Mouse (Mus musculus): ENCODE results near the gene Tmem131. TPM values are rescaled to one million over a fixed set of nuclear protein-coding genes. Genes with fewer than 3 reads are reported as not detected.
"Not testable (repeated sequence)": the region's sequence is repeated elsewhere in the genome, so short reads cannot be mapped to it uniquely, and the experiment has no call there.

Tmem131 gene
- polyA plus RNA-seq, 1 experiment: 46.6 TPM

DNA sequence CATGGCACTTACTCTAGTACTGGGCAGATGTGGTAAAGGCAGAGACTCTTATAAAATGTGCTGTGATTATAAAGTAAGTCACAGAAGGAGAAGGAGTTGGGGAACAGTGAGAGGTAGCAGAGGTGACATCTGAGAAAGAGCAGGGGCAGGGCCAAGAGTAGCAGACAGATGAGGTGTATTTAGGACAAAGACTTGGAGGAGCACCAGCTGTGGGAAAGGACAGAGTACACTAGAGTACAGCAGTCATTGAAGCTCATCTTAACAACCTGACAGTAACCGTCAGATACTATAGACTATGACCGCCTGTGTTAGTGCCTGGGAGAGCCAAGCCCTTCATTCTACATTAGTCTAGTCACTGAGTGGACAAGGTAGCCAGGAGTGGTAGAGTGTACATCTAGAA, 102.5 kb downstream of the Tmem131 start:
- 89% methylated on average over 2 of the region's 2 CpGs for WGBS
- TF ChIP-seq POLR2A (IDR thresholded peaks at IDR 0.05; ENCODE audit: borderline replicate concordance, control insufficient read depth, low read depth, low read length): no peak
- TF ChIP-seq CTCF (IDR thresholded peaks at IDR 0.05; ENCODE audit: control insufficient read depth, insufficient read depth, low read length): no peak
- Histone ChIP-seq H3K4me1 (ENCODE audit: control insufficient read depth, insufficient read depth, low read length) (peaks cover 1% of the 10 kb centered on the region; the same call in 1 of the 2 replicates), H3K27ac (ENCODE audit: control insufficient read depth, insufficient read depth, low read depth, low read length, poor library complexity) (no peak overlapping the region), H3K4me3 (replicated peaks; ENCODE audit: control insufficient read depth, low read depth, low read length) (no peak overlapping the region)

DNA sequence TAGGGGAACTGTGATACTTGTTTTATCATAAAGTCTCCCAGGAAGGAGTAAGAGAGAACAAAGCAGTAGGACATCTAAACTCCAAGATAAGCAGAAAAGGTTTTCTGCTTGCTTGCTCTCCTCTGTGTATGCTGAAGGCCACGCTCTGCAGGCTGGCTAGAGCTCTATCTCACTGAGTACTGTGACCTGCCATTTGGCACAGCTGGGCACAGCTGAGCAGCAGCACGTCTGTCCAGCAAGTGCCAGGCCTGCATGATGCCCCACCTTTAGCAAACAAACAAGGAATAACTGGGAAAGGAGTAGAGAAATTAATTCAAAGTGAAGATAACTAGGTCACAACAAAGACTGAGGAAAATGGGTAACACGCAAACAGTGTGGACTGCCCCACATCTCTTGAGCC, 103.6 kb downstream of the Tmem131 start:
- no peak overlapping the region for H3K27ac ChIP-seq (ENCODE audit: control insufficient read depth, insufficient read depth, low read depth, low read length, poor library complexity)
- H3K4me1 ChIP-seq (ENCODE audit: control insufficient read depth, insufficient read depth, low read length): peaks cover 3% of the 10 kb centered on the region; the same call in 1 of the 2 replicates
- WGBS: 71% methylated on average over 3 of the region's 3 CpGs
- TF ChIP-seq CTCF (IDR thresholded peaks at IDR 0.05; ENCODE audit: control insufficient read depth, insufficient read depth, low read length): no peak
- no peak for TF ChIP-seq POLR2A (IDR thresholded peaks at IDR 0.05; ENCODE audit: borderline replicate concordance, control insufficient read depth, low read depth, low read length)
- H3K4me3 ChIP-seq (replicated peaks; ENCODE audit: control insufficient read depth, low read depth, low read length): no peak overlapping the region

- WGBS: 45% methylated on average over 12 of the region's 12 CpGs
Observed at GRCm38 (mm10) chr1:36836274-36836954, 107.1 kb downstream of the Tmem131 start.

DNA sequence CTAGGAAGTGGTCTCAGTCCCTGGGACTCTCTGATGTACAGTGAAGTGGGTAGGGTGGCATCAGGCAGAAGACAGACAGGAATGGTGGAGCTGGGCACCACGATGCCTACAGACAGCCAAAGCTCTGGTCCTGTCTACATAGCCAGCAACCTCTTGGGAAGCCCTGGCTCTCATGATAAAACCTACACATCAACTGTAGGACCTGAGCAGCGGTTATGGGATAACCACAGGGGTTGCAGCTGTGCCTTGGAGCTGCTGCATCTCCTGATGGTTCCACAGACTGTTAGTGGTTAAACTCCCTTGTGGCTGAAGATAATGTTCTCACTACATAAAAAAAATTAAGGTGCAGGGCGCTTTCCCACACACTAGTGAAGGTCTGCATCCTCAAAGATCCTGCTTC, 107.9 kb downstream of the Tmem131 start:
- Histone ChIP-seq H3K4me3 (replicated peaks; ENCODE audit: control insufficient read depth, low read depth, low read length) (no peak overlapping the region), H3K27ac (ENCODE audit: control insufficient read depth, insufficient read depth, low read depth, low read length, poor library complexity) (no peak overlapping the region), H3K4me1 (ENCODE audit: control insufficient read depth, insufficient read depth, low read length) (peaks cover 4% of the 10 kb centered on the region; the same call in 1 of the 2 replicates)
- 33% methylated on average over 3 of the region's 3 CpGs for WGBS
- TF ChIP-seq CTCF (IDR thresholded peaks at IDR 0.05; ENCODE audit: control insufficient read depth, insufficient read depth, low read length) (no peak), POLR2A (IDR thresholded peaks at IDR 0.05; ENCODE audit: borderline replicate concordance, control insufficient read depth, low read depth, low read length) (no peak)

More at GRCm38 (mm10) chr1:36836274-36836954, 107.1 kb downstream of the Tmem131 start:
- H3K27ac ChIP-seq (ENCODE audit: control insufficient read depth, insufficient read depth, low read depth, low read length, poor library complexity): no peak overlapping the region
- peaks cover 4% of the 10 kb centered on the region; the same call in 1 of the 2 replicates for H3K4me1 ChIP-seq (ENCODE audit: control insufficient read depth, insufficient read depth, low read length)
- no peak for TF ChIP-seq CTCF (IDR thresholded peaks at IDR 0.05; ENCODE audit: control insufficient read depth, insufficient read depth, low read length)
- no peak for TF ChIP-seq POLR2A (IDR thresholded peaks at IDR 0.05; ENCODE audit: borderline replicate concordance, control insufficient read depth, low read depth, low read length)
- H3K4me3 ChIP-seq (replicated peaks; ENCODE audit: control insufficient read depth, low read depth, low read length): no peak overlapping the region

DNA sequence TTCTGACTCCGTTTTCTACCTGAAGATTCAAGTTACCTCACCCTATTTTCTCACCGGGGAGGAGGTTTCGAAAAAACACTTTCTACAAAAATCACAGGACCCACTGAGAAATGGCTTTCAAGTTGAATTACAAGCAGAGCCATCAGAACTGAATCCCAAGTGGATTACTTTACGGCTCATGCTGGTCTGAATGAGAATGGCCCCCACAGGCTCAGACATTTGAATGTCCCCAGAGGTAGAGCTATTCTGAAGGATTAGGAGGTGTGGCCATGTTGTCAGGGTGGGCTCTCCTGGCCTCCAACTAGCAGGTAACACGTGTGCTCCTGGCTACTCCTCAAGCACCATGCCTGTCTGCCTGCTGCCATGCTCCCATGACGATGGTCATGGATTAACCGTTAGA, 109.4 kb downstream of the Tmem131 start:
- TF ChIP-seq POLR2A (IDR thresholded peaks at IDR 0.05; ENCODE audit: borderline replicate concordance, control insufficient read depth, low read depth, low read length): no peak
- TF ChIP-seq CTCF (IDR thresholded peaks at IDR 0.05; ENCODE audit: control insufficient read depth, insufficient read depth, low read length): no peak
- WGBS: 93% methylated on average over 7 of the region's 7 CpGs

DNA sequence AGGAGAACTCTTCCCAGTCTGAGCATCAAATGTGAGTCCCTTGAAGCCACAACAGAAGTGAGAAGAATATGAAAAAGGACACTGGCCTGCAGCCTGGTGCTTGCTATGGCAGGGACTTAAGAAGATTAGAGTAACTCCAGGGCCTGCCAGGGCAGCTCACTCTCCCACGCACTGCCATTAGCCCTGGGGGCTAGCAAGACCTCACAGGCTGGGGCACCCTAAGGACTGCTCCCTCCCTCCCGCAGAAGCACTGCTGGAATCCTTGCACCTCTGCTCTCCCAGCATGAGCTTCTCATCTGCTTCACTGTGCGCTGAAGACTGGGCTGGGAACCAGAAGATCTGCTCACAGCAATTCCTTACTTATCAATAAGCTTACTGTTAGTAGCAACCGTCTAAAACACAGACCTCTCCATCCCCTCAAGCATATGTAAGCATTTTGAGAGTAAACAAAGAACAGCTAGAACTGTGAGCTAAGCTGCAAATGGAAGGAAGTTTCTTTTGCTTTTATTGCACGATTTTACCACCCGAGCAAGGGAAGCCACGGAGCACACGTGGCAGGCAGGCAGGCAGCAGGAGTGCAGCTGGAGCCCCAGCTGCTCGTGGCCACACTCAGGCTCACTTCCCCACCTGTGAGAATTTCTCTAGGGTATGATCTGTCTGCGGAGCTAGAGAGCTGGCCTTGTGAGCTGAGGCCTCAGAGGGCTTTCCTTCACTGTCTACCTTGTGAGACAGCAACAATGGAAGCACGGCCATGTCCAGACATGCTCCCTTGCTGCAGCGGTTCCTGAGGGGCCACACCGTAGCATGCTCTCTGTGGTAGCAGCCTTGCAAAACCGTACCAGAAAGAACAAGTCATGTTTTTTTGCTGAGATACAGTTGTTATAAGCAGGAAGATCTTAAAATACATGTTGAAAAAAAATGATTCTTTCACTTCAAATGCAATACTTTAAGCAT, 112.3 kb downstream of the Tmem131 start:
- 59% methylated on average over 14 of the region's 14 CpGs for WGBS
- no peak overlapping the region for H3K4me3 ChIP-seq (replicated peaks; ENCODE audit: control insufficient read depth, low read depth, low read length)
- H3K4me1 ChIP-seq (ENCODE audit: control insufficient read depth, insufficient read depth, low read length): peaks cover 3% of the 10 kb centered on the region; the same call in 1 of the 2 replicates
- no peak overlapping the region for H3K27ac ChIP-seq (ENCODE audit: control insufficient read depth, insufficient read depth, low read depth, low read length, poor library complexity)
- TF ChIP-seq POLR2A (IDR thresholded peaks at IDR 0.05; ENCODE audit: borderline replicate concordance, control insufficient read depth, low read depth, low read length): no peak
- no peak for TF ChIP-seq CTCF (IDR thresholded peaks at IDR 0.05; ENCODE audit: control insufficient read depth, insufficient read depth, low read length)

More for the DNA sequence above, 109.4 kb downstream of the Tmem131 start:
- Histone ChIP-seq H3K27ac (ENCODE audit: control insufficient read depth, insufficient read depth, low read depth, low read length, poor library complexity) (no peak overlapping the region), H3K4me1 (ENCODE audit: control insufficient read depth, insufficient read depth, low read length) (peaks cover 4% of the 10 kb centered on the region; the same call in 1 of the 2 replicates), H3K4me3 (replicated peaks; ENCODE audit: control insufficient read depth, low read depth, low read length) (no peak overlapping the region)

DNA sequence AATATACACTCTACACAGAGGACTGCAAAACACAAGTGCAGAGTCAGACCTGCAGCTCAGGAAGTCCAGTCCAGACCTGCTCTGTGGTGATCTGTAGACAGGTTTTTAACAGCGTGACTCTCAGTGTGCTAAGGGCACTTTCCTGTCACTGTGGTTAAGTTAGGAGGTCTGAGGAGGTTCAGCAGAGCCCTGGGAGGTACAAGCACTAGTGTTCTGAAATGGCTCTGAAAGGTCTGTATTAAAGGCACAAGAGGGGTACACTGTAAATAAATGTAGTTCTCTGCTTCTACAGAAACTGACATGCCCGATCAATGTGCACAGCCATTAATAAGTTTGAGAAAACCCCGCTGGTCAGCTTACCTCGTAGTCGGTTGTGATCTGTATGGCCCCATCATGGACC, 119.1 kb downstream of the Tmem131 start:
- Histone ChIP-seq H3K4me3 (replicated peaks; ENCODE audit: control insufficient read depth, low read depth, low read length) (no peak overlapping the region), H3K27ac (ENCODE audit: control insufficient read depth, insufficient read depth, low read depth, low read length, poor library complexity) (no peak overlapping the region), H3K4me1 (ENCODE audit: control insufficient read depth, insufficient read depth, low read length) (no peaks in the 10 kb centered on the region)
- TF ChIP-seq POLR2A (IDR thresholded peaks at IDR 0.05; ENCODE audit: borderline replicate concordance, control insufficient read depth, low read depth, low read length): no peak
- no peak for TF ChIP-seq CTCF (IDR thresholded peaks at IDR 0.05; ENCODE audit: control insufficient read depth, insufficient read depth, low read length)
- WGBS: 86% methylated on average over 5 of the region's 5 CpGs

DNA sequence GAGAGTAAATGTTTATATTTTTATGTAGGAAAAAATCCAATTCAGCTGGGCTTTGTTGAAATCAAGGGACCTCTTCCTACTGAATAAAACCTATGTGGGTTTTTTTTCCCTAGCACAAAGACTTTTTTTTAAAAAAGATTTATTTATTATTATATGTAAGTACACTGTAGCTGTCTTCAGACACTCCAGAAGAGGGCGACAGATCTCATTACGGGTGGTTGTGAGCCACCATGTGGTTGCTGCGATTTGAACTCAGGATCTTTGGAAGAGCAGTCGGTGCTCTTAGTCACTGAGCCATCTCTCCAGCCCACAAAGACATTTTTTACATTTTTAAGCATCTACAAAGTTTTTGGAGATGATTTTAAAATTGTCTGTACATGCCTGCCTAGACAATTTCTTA, 121.5 kb downstream of the Tmem131 start:
- not testable (repeated sequence) for H3K4me1 ChIP-seq (ENCODE audit: control insufficient read depth, insufficient read depth, low read length); H3K4me3 ChIP-seq (replicated peaks; ENCODE audit: control insufficient read depth, low read depth, low read length); H3K27ac ChIP-seq (ENCODE audit: control insufficient read depth, insufficient read depth, low read depth, low read length, poor library complexity)
- WGBS: 84% methylated on average over 4 of the region's 4 CpGs
